Mouse (Mus musculus) heart, embryonic 10.5 days (tissue): ENCODE data around the gene Cass4. TPM values are rescaled to one million over a fixed set of nuclear protein-coding genes. Genes with fewer than 3 reads are reported as not detected.

Experiments
- DNase-seq: peaks from one replicate; pipeline ENCODE4 v3.0.0-alpha.2; 2017; ENCODE audit warnings: low spot score
- H3K27ac ChIP-seq: fragments of 300-500 bp; sonication (generic); 2 replicates; pipeline ENCODE4 v1.5.1; 2016; ENCODE audit warnings: mild to moderate bottlenecking
- H3K27me3 ChIP-seq: fragments of 300-500 bp; sonication (generic); 2 replicates; pipeline ENCODE4 v1.6.1; 2016; ENCODE audit warnings: mild to moderate bottlenecking; ENCODE audit not compliant: poor library complexity, insufficient read depth, severe bottlenecking
- H3K36me3 ChIP-seq: fragments of 300-500 bp; sonication (generic); 2 replicates; pipeline ENCODE4 v1.6.1; 2016; ENCODE audit warnings: mild to moderate bottlenecking, moderate library complexity
- H3K4me1 ChIP-seq: fragments of 300-500 bp; sonication (generic); 2 replicates; pipeline ENCODE4 v1.6.1; 2016; ENCODE audit warnings: mild to moderate bottlenecking
- H3K4me3 ChIP-seq: fragments of 300-500 bp; sonication (generic); 2 replicates; pipeline ENCODE4 v1.5.1; 2016; ENCODE audit warnings: mild to moderate bottlenecking, moderate library complexity
- H3K9me3 ChIP-seq: fragments of 300-500 bp; sonication (generic); 2 replicates; pipeline ENCODE4 v1.6.1; 2016; ENCODE audit warnings: mild to moderate bottlenecking, moderate library complexity
- WGBS: fragments of 180-500 bp; shearing (Covaris S2); methylation state at CpG from one replicate; pipeline ENCODE4 v1.1.7; 2016; 5-methylcytosine and 5-hydroxymethylcytosine counted together
- polyA plus RNA-seq: library from polyadenylated mRNA; unstranded; fragments of >200 nt; fragmentation: Nextera tagmentation; extraction: Ambion mirVana; gene quantifications from 2 replicates; pipeline ENCODE4 v1.2.1, GENCODE M21; 2016

Cass4 gene
- polyA plus RNA-seq, 1 experiment from 2014 or later: 0.20 TPM

DNA sequence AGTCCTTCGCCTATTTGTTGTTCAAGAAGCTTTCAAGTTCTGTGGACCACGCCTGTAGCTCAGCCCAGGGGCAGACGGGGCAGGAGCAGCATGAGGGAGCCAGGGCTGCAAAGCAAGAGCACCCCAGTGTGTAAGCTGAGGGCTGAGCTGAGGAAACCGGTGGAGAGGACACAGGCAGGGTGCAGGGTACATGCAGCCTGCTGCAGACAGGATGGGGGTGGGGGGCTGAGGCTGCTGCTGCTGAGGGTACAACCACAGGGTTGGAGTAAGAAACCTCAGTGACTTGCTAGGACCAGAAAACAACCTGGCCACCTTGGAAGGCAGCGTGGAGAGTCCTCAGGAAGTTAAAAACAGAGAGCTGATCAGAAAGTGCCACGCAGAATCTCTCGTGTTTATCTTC lies 86.7 kb downstream of the Cass4 start:
- Histone ChIP-seq H3K9me3 (no peaks in the 10 kb centered on the region), H3K27me3 (no peaks in the 10 kb centered on the region), H3K4me1 (peaks cover 18% of the 10 kb centered on the region), H3K36me3 (no peaks in the 10 kb centered on the region), H3K4me3 (no peak overlapping the region), H3K27ac (no peak overlapping the region)
- 59% methylated on average over 7 of the region's 7 CpGs for WGBS
- DNase-seq: no peak

DNA sequence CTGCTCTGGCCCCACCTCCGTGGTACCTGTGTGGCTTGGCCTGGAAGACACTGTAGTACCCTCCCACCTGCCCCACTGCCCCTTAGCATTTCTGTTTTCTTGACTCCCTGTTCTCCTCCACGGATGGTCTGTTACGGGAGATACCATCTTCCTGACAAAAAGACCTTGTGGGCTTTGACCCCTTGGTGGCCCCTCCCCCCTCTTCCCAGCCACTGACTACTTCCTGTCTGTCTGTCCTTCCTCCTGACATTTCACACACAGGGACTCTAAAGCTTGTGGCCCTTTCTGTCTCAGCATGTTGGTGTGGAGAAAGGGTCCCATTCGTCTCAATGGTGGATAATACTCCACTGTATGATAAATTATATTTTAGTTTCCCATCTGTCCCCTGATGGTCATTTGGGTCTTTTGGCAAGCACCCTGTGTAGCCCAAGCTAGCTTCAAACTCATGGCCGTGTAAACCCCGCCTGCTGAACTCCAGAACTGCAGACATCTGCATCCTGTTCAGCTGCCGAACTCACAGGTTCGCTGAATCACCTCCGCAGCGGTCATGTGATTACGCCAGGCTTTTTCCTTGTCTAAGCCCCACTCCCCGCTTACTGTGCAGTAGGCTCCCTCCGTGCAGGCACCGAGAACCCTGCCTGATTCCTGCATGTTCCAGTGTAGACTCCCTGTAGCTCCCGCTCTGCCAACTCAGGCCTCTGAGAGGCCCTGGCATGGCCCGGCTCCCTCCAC lies 88.2 kb downstream of the Cass4 start:
- Histone ChIP-seq H3K4me3 (no peak overlapping the region), H3K27ac (no peak overlapping the region), H3K4me1 (peaks cover 10% of the 10 kb centered on the region), H3K27me3 (no peaks in the 10 kb centered on the region), H3K9me3 (no peaks in the 10 kb centered on the region), H3K36me3 (no peaks in the 10 kb centered on the region)
- no peak for DNase-seq
- WGBS: 81% methylated on average over 16 of the region's 16 CpGs

Other genes starting within 250 kb of the Cass4 start
- gene Mc3r, start 145.3 kb upstream of the Cass4 start, polyA plus RNA-seq: not detected in 2 replicates
- gene Fam210b, start 48.2 kb upstream of the Cass4 start, polyA plus RNA-seq: 23.3 and 24.9 TPM in 2 replicates
- 138 and 163 TPM in 2 replicates for gene Aurka, start 23.3 kb upstream of the Cass4 start, polyA plus RNA-seq
- gene Cstf1, start 23.1 kb upstream of the Cass4 start, polyA plus RNA-seq: 44.1 and 48.3 TPM in 2 replicates
- gene Rtf2, start 46.8 kb downstream of the Cass4 start, polyA plus RNA-seq: 56.0 and 66.0 TPM in 2 replicates
- 1.4 and 1.8 TPM in 2 replicates for gene Gcnt7, start 64.8 kb downstream of the Cass4 start, polyA plus RNA-seq
- not detected in 2 replicates for gene Fam209, start 78.7 kb downstream of the Cass4 start, polyA plus RNA-seq
- 0.49 and 2.3 TPM in 2 replicates for gene Tfap2c, start 155.8 kb downstream of the Cass4 start, polyA plus RNA-seq